Mouse (Mus musculus) liver, embryonic 14.5 days (tissue): Measurements from ENCODE around the gene St6galnac3.

Source experiments
- CTCF ChIP-seq: IDR thresholded peaks from 2 replicates; pipeline ENCODE4 v1.5.1; 2016; ENCODE audit warnings: antibody characterized with exemption, low read depth, control low read depth
- EP300 ChIP-seq: IDR thresholded peaks from 2 replicates; pipeline ENCODE4 v1.6.1; 2016; ENCODE audit warnings: antibody characterized with exemption, low read depth

GRCm38 (mm10) chr3:153674359-153674758, 50.6 kb downstream of the St6galnac3 start:
- TF ChIP-seq CTCF, result no peak
- no peak for TF ChIP-seq EP300
